Mouse (Mus musculus) adrenal gland, postnatal 10 days (tissue): ENCODE measurements around the gene Mdh1. TPM values are rescaled to one million over a fixed set of nuclear protein-coding genes. Genes with fewer than 3 reads are reported as not detected.
A peak's percentile ranks its signal among the peaks of the same experiment; 100 is the strongest.

ENCODE experiments used
- DNase-seq: peaks from one replicate; pipeline ENCODE4 v3.0.0; 2021; ENCODE audit warnings: mixed read lengths
- long read RNA-seq, 2 experiments: library from polyadenylated mRNA; stranded (forward); transcript quantifications; one replicate each; pipeline ENCODE4 v2.0.0; 2021
- total RNA-seq, 2 experiments: library from RNA; stranded (reverse); gene quantifications; 2 replicates each; pipeline ENCODE4 v1.2.3; 2021

The Mdh1 gene
- 100 to 1,000 TPM; 587 to 703 TPM for total RNA-seq
- long read RNA-seq, experiment 1, transcript Mdh1-201 (9 exons, 2,122 nt): major isoform, 874 of 938 reads
- long read RNA-seq, experiment 1, partial matches to known transcripts: 45 of 938 reads
- long read RNA-seq, experiment 1, other reads (novel, unspliced or antisense): 19 of 938 reads
- long read RNA-seq, experiment 2, transcript Mdh1-201 (9 exons, 2,122 nt): major isoform, 560 of 596 reads
- long read RNA-seq, experiment 2, partial matches to known transcripts: 29 of 596 reads
- long read RNA-seq, experiment 2, other reads (novel, unspliced or antisense): 7 of 596 reads

GRCm38 (mm10) chr11:21571700-21572381 lies at the start of gene Mdh1, which contains the start of gene Wdpcp:
Gene Mdh1, minus strand, starts transcription at chr11:21572367.
Gene Wdpcp, plus strand, starts transcription at chr11:21572235.
- DNase-seq: peak; percentile 93

- no peak for DNase-seq
These were observed 43.7 kb upstream of the Mdh1 start for GRCm38 (mm10) chr11:21615915-21616314.

DNA sequence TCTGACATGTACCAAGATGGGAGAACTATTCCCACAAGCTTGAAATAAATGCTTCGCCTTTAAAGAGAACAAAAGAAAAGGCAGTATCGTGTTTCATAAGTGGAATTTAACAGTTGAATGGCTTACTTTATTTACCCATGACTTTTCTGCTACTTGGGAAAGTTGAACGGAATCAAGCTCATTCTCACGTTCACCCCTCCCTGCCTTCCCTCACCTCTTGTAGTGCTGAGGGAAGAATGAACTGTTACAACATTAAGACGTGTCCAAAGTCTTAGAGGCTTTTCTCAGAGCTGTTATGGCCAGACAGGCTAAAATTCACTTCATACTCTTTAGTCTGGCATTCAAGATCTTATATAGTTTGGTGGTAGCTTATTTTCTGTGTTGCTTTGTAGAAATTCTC lies 30.3 kb upstream of the Mdh1 start:
- no peak for DNase-seq

DNA sequence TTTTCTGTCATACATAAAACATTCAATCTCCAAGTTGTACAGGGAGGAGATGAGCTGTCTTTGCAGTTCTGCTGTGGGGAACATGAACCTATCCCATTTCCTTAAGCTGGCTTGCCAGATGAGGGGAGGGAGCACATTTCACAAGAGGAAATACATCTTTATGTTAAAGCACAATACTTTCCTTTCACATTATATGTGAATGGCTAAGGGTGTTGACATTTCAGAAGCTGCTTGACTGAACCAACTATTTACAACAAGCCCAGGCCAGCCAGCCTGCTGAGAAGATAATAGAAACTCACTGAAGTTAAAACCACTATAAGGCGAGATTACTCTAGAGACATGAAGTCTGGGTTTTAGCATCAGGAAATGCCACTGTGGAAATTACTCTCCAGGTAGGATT lies 11.1 kb upstream of the Mdh1 start:
- DNase-seq: no peak

DNA sequence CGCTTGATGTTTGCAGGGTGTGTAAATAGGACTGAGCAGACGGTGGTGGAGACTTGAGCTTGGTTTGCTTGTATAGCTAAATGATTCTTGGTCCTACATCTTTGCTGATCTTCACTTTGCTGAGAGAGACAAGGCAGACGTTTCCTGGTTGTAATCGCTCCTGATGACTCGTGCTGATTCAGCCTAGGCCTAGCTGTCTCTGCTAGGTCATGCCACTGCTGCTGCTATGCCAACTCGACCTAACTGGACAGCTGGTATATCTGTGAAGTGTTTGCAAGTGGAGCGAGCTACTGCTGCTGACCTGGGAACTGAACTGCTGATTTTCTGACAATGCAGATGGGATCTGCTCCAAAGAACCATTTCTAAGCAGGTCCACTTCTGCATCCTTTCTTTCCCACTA lies 9.3 kb upstream of the Mdh1 start:
- peak; percentile 11 for DNase-seq

GRCm38 (mm10) chr11:21570973-21571372 lies 1.2 kb downstream of the Mdh1 start:
- peak; percentile 49 for DNase-seq

DNA sequence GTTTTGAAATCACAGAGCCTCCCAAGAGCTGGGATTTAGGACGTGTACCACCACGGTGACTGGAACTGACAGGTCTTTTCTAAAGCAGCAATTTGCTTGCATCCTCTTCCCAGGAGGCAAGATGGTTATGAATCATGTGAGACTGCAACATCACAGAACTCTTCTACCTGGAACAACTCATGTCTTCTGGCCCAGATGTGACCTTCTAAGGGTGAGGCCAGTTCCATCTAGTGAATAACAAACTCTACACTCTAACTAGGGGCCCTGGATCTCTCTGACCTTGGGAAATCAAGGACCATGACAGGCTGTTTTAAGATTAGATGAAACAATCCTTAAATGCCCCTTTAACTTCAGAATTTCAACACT lies 2.1 kb downstream of the Mdh1 start:
- DNase-seq: no peak

DNA sequence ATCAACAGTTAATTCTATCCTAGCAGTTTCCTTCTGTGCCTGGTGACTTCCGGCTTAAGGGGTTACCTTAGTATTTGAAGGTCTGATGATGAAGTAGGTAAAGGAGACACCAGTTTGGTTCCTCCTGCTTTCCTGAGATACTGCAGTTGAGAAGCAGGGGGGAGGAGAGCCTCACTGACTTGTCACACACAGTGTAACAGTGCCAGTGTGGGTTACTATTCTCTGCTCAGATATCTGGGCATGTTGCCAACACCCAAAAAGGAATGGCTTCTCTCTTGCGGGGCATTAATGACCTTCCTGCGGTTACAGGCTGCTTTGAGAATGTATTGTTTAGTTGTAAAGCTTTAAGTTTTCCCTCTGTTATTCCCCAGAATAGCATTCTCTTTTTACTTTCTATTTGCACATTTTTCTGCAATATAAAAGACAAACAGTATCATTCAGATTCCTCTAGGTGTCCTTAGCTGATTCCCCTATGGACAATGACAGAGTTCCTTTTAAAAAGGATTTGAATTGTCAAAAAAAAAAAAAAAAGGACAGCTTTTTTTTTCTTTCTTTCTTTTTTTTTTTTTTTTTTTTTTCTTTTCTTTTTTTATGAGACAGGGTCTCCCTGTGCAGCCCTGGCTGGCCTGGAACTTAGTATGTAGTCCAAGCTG lies 2.6 kb downstream of the Mdh1 start:
- DNase-seq: peak; percentile 75

GRCm38 (mm10) chr11:21569002-21569401 lies 3.2 kb downstream of the Mdh1 start:
- DNase-seq: no peak

DNA sequence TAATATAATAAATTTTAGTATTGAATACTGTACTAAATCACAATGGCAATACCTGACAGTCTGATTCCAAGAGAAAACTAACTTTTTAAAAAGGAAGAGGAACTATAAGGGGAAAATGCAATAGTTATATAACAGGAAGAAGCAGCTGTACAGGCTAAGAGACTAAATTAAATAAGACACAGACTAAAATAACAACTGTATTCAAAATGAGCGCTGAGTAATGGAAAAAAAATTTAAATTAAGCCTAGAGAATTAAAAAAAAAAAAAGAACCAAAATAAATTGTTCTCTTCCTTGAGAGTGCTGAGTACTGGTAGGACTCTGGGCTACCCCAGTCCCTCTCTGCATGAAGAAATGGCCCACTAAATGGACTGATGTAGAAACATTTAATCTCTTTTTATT lies 4.4 kb downstream of the Mdh1 start:
- no peak for DNase-seq

DNA sequence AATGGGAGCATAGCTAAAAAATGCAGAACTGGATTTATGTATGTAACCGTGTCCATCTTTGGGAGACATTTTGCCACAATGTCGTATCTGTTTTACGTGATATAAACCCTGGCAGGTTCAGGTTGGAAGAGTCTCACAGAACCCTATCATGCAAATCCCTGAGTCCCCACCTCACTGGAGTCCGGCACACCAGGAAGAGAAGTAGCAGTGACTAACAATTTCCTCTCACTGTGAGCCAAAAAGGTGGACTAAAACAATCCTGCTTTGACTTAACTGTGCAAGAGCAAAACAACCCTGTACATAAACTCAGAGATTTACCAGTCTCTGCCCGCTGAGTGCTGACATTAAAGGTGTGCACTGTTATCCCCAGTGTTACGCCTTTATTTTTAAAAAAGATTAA lies 5.2 kb downstream of the Mdh1 start:
- no peak for DNase-seq

GRCm38 (mm10) chr11:21564681-21565405 lies 7.3 kb downstream of the Mdh1 start:
- no peak for DNase-seq

- DNase-seq: peak; percentile 70
These were observed 8.4 kb downstream of the Mdh1 start for GRCm38 (mm10) chr11:21563617-21564325.

GRCm38 (mm10) chr11:21561347-21561746 lies 10.8 kb downstream of the Mdh1 start:
- no peak for DNase-seq

DNA sequence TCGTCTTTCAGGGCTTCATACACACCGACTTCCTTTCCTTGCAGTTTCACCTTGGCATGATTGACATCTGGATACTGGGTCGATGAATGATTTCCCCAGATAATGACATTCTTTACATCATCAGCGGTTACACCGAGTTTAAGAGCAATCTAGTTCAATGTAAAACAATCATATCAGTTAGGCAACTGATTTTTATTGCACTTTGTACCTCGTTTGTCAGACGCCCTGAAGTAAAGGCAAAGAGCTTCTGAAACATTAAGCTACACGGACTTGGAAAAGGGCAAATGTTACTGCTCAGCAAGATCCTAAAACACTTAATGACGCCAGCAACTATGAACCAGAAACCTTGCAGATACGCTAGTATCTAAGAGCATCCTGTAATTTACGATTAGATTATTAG lies 12.4 kb downstream of the Mdh1 start:
- DNase-seq: no peak

GRCm38 (mm10) chr11:21552049-21552448 lies 20.1 kb downstream of the Mdh1 start:
- DNase-seq: no peak

GRCm38 (mm10) chr11:21550222-21551173 lies 21.7 kb downstream of the Mdh1 start:
- DNase-seq: peak; percentile 33

DNA sequence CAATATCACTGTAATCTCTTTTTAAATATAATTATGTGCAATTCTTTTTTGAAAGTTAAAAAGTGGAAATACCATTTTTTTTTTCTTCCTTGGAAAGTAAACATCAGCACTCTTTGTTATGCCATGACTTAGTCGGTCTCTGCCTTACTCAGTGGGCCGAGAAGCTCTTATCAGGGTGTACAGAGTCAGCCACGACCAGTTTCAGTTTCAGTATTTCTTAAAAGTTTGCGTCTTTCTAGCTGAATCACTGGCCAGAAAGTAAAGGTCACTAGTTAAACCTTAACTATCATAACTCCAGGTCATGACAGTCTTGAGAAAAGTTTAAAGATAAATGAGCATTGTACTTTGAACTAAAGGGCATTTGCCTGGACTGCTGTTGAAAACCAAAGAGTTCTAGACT lies 22.4 kb downstream of the Mdh1 start:
- no peak for DNase-seq

- no peak for DNase-seq
These were observed 23.1 kb downstream of the Mdh1 start for GRCm38 (mm10) chr11:21549052-21549451.

DNA sequence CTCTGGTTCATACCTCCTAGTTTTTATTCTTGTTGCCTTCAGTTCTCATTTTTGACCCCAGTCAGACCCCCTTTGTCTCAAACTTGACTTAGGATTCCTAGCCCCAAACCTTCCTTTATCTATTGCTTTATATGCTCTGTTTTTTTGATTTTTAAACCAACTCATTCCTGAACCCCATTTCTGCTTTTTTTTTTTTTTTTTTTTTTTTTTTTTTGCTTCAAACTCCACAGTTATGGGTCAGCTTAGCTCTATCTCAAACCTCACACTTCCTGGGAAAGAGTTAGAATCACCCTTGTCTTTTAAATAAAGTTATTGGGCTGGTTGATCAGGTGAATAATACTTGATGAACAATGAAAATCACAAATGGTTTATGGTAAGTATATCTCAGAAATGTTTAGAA lies 24.6 kb downstream of the Mdh1 start:
- DNase-seq: no peak

DNA sequence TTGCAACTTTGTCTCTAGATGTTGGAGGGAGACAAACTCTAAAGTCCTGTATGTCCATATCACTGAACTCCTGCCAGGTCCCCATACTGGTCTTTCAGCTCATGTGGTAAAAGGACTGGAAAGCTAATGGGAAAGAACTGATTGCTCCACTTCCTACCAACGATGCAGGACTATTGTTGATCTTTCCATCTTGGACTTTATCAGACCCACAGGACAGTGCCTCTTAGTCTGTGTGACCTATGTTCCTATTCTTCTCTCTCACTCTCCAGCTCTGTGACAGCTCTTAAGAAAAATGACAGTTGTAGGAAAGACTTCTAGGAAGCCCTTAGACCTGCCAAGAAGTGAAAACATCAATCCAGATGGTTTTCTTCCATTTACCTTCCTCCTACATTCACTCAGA lies 25.5 kb downstream of the Mdh1 start:
- DNase-seq: no peak
